Mouse (Mus musculus): ENCODE measurements at regions not wholly inside any gene's neighbourhood (a gene's known extent, or its start where the extent isn't known, plus 50 kb on each side); places are given as distances from the start of the nearest gene placed in this dataset.

- Histone ChIP-seq H3K27ac (replicated peaks) (no peak overlapping the region), H3K27me3 (no peaks in the 10 kb centered on the region), H3K36me3 (no peaks in the 10 kb centered on the region), H3K9me3 (no peaks in the 10 kb centered on the region), H3K4me2 (no peak overlapping the region), H3K4me1 (replicated peaks) (no peaks in the 10 kb centered on the region), H3K9ac (no peak overlapping the region), H3K4me3 (no peak overlapping the region)
- no peak for ATAC-seq (ENCODE audit: low read depth)
- WGBS, result 77% methylated on average over 3 of the region's 3 CpGs
Measured at GRCm38 (mm10) chr12:30647511-30647910, 63.3 kb downstream of the Tmem18 start.

- H3K4me1 ChIP-seq (replicated peaks), result no peaks in the 10 kb centered on the region
Measured at GRCm38 (mm10) chr12:30651506-30651905, 67.3 kb downstream of the Tmem18 start.

GRCm38 (mm10) chr12:30654347-30655075 lies 70.3 kb downstream of the Tmem18 start:
- H3K27ac ChIP-seq (replicated peaks), result no peak overlapping the region
- whole genome bisulfite sequencing, result 79% methylated on average over 5 of the region's 5 CpGs
- H3K9me3 ChIP-seq, result no peaks in the 10 kb centered on the region
- no peak overlapping the region for H3K4me2 ChIP-seq
- no peaks in the 10 kb centered on the region for H3K27me3 ChIP-seq
- no peaks in the 10 kb centered on the region for H3K36me3 ChIP-seq
- no peak for ATAC-seq (ENCODE audit: low read depth)
- no peak overlapping the region for H3K9ac ChIP-seq
- H3K4me1 ChIP-seq (replicated peaks), result no peaks in the 10 kb centered on the region
- no peak overlapping the region for H3K4me3 ChIP-seq

More at GRCm38 (mm10) chr12:30651506-30651905, 67.3 kb downstream of the Tmem18 start:
- Histone ChIP-seq H3K4me2 (no peak overlapping the region), H3K27ac (replicated peaks) (no peak overlapping the region), H3K9ac (no peak overlapping the region), H3K36me3 (no peaks in the 10 kb centered on the region), H3K4me3 (no peak overlapping the region), H3K9me3 (no peaks in the 10 kb centered on the region), H3K27me3 (no peaks in the 10 kb centered on the region)
- no peak for ATAC-seq (ENCODE audit: low read depth)
- WGBS, result 55% methylated on average over 1 of the region's 1 CpGs

GRCm38 (mm10) chr12:30655076-30655421 lies 70.8 kb downstream of the Tmem18 start:
- Histone ChIP-seq H3K27ac (replicated peaks) (no peak overlapping the region), H3K4me3 (no peak overlapping the region), H3K9ac (no peak overlapping the region), H3K4me2 (no peak overlapping the region), H3K27me3 (no peaks in the 10 kb centered on the region), H3K36me3 (no peaks in the 10 kb centered on the region), H3K4me1 (replicated peaks) (no peaks in the 10 kb centered on the region), H3K9me3 (no peaks in the 10 kb centered on the region)
- WGBS, result 88% methylated on average over 1 of the region's 1 CpGs
- ATAC-seq (ENCODE audit: low read depth), result no peak

- no peaks in the 10 kb centered on the region for H3K4me1 ChIP-seq (replicated peaks)
- 85% methylated on average over 2 of the region's 2 CpGs for WGBS
- ATAC-seq (ENCODE audit: low read depth), result no peak
Measured at GRCm38 (mm10) chr12:30678826-30679225, 94.6 kb downstream of the Tmem18 start.

GRCm38 (mm10) chr12:30690038-30690437 lies 105.8 kb downstream of the Tmem18 start:
- no peak overlapping the region for H3K27ac ChIP-seq (replicated peaks)
- H3K4me2 ChIP-seq, result no peak overlapping the region
- no peak overlapping the region for H3K4me3 ChIP-seq
- H3K9me3 ChIP-seq, result no peaks in the 10 kb centered on the region
- ATAC-seq (ENCODE audit: low read depth), result no peak
- no peak overlapping the region for H3K9ac ChIP-seq
- H3K36me3 ChIP-seq, result no peaks in the 10 kb centered on the region
- H3K27me3 ChIP-seq, result no peaks in the 10 kb centered on the region
- no peaks in the 10 kb centered on the region for H3K4me1 ChIP-seq (replicated peaks)
- 79% methylated on average over 4 of the region's 4 CpGs for WGBS

More at GRCm38 (mm10) chr12:30678826-30679225, 94.6 kb downstream of the Tmem18 start:
- Histone ChIP-seq H3K9ac (no peak overlapping the region), H3K4me2 (no peak overlapping the region), H3K36me3 (no peaks in the 10 kb centered on the region), H3K4me3 (no peak overlapping the region), H3K9me3 (no peaks in the 10 kb centered on the region), H3K27ac (replicated peaks) (no peak overlapping the region), H3K27me3 (no peaks in the 10 kb centered on the region)

- Histone ChIP-seq H3K36me3 (no peaks in the 10 kb centered on the region), H3K27me3 (no peaks in the 10 kb centered on the region), H3K9ac (no peak overlapping the region), H3K27ac (replicated peaks) (no peak overlapping the region), H3K4me1 (replicated peaks) (no peaks in the 10 kb centered on the region), H3K4me2 (no peak overlapping the region), H3K4me3 (no peak overlapping the region), H3K9me3 (no peaks in the 10 kb centered on the region)
- WGBS, result 60% methylated on average over 3 of the region's 3 CpGs
- no peak for ATAC-seq (ENCODE audit: low read depth)
Measured at GRCm38 (mm10) chr12:30693540-30693939, 109.3 kb downstream of the Tmem18 start.

GRCm38 (mm10) chr12:30698256-30698655 lies 114.0 kb downstream of the Tmem18 start:
- no peak for ATAC-seq (ENCODE audit: low read depth)
- H3K27ac ChIP-seq (replicated peaks), result no peak overlapping the region
- no peak overlapping the region for H3K4me3 ChIP-seq
- H3K4me2 ChIP-seq, result no peak overlapping the region
- no peaks in the 10 kb centered on the region for H3K9me3 ChIP-seq
- 72% methylated on average over 6 of the region's 6 CpGs for WGBS
- no peaks in the 10 kb centered on the region for H3K36me3 ChIP-seq
- no peaks in the 10 kb centered on the region for H3K4me1 ChIP-seq (replicated peaks)
- H3K9ac ChIP-seq, result no peak overlapping the region
- no peaks in the 10 kb centered on the region for H3K27me3 ChIP-seq

- no peaks in the 10 kb centered on the region for H3K27me3 ChIP-seq
- WGBS, result 85% methylated on average over 3 of the region's 3 CpGs
Measured at GRCm38 (mm10) chr12:30703691-30704090, 119.5 kb downstream of the Tmem18 start.

GRCm38 (mm10) chr12:30707271-30707670 lies 123.0 kb downstream of the Tmem18 start:
- no peaks in the 10 kb centered on the region for H3K27me3 ChIP-seq
- no peak overlapping the region for H3K9ac ChIP-seq
- no peaks in the 10 kb centered on the region for H3K36me3 ChIP-seq
- H3K4me1 ChIP-seq (replicated peaks), result no peaks in the 10 kb centered on the region
- no peak for ATAC-seq (ENCODE audit: low read depth)
- H3K9me3 ChIP-seq, result no peaks in the 10 kb centered on the region
- H3K4me3 ChIP-seq, result no peak overlapping the region
- no peak overlapping the region for H3K27ac ChIP-seq (replicated peaks)
- H3K4me2 ChIP-seq, result no peak overlapping the region
- WGBS, result 86% methylated on average over 5 of the region's 5 CpGs

More at GRCm38 (mm10) chr12:30703691-30704090, 119.5 kb downstream of the Tmem18 start:
- H3K4me1 ChIP-seq (replicated peaks), result no peaks in the 10 kb centered on the region
- H3K27ac ChIP-seq (replicated peaks), result no peak overlapping the region
- H3K4me3 ChIP-seq, result no peak overlapping the region
- H3K4me2 ChIP-seq, result no peak overlapping the region
- no peak for ATAC-seq (ENCODE audit: low read depth)
- H3K9ac ChIP-seq, result no peak overlapping the region
- no peaks in the 10 kb centered on the region for H3K9me3 ChIP-seq
- H3K36me3 ChIP-seq, result no peaks in the 10 kb centered on the region

GRCm38 (mm10) chr12:30708635-30709181 lies 124.5 kb downstream of the Tmem18 start:
- no peak overlapping the region for H3K9ac ChIP-seq
- no peak overlapping the region for H3K4me2 ChIP-seq
- no peaks in the 10 kb centered on the region for H3K4me1 ChIP-seq (replicated peaks)
- ATAC-seq (ENCODE audit: low read depth), result no peak
- no peak overlapping the region for H3K27ac ChIP-seq (replicated peaks)
- H3K9me3 ChIP-seq, result no peaks in the 10 kb centered on the region
- 85% methylated on average over 2 of the region's 2 CpGs for WGBS
- H3K4me3 ChIP-seq, result no peak overlapping the region
- H3K36me3 ChIP-seq, result no peaks in the 10 kb centered on the region
- H3K27me3 ChIP-seq, result no peaks in the 10 kb centered on the region

GRCm38 (mm10) chr12:30710554-30710953 lies 126.3 kb downstream of the Tmem18 start:
- Histone ChIP-seq H3K9ac (no peak overlapping the region), H3K27me3 (no peaks in the 10 kb centered on the region), H3K4me2 (no peak overlapping the region), H3K36me3 (no peaks in the 10 kb centered on the region), H3K4me1 (replicated peaks) (no peaks in the 10 kb centered on the region), H3K9me3 (no peaks in the 10 kb centered on the region), H3K27ac (replicated peaks) (no peak overlapping the region), H3K4me3 (no peak overlapping the region)
- ATAC-seq (ENCODE audit: low read depth), result no peak
- 89% methylated on average over 4 of the region's 4 CpGs for WGBS

GRCm38 (mm10) chr12:30726747-30727146 lies 142.5 kb downstream of the Tmem18 start:
- H3K4me1 ChIP-seq (replicated peaks), result peaks cover 13% of the 10 kb centered on the region
- H3K36me3 ChIP-seq, result no peaks in the 10 kb centered on the region
- no peaks in the 10 kb centered on the region for H3K9me3 ChIP-seq
- no peaks in the 10 kb centered on the region for H3K27me3 ChIP-seq
- no peak overlapping the region for H3K9ac ChIP-seq
- H3K4me2 ChIP-seq, result no peak overlapping the region
- ATAC-seq (ENCODE audit: low read depth), result peak; percentile 67; the same call in 1 of the 2 replicates
- WGBS, result 46% methylated on average over 4 of the region's 4 CpGs
- H3K4me3 ChIP-seq, result no peak overlapping the region
- 0 out of 2 replicates have a peak overlapping the region, but pooled peaks have one; percentile 33 for H3K27ac ChIP-seq (replicated peaks)

All from neural tube, embryonic 13.5 days (tissue).